Mouse (Mus musculus) liver, embryonic 13.5 days (tissue): ENCODE results near the gene Tanc1. TPM values are rescaled to one million over a fixed set of nuclear protein-coding genes. Genes with fewer than 3 reads are reported as not detected.

Source experiments
- ATAC-seq: fragments of 200-750 bp; cut with Nextera tagmentation; 2 replicates; pipeline ENCODE4 v1.8.0; 2017; ENCODE audit warnings: low read depth, mild to moderate bottlenecking, moderate number of reproducible peaks, moderate library complexity
- DNase-seq: peaks from one replicate; pipeline ENCODE4 v3.0.0; 2022
- H3K27ac ChIP-seq: fragments of 300-500 bp; sonication (generic); 2 replicates; pipeline ENCODE4 v1.5.1; 2015; ENCODE audit warnings: moderate library complexity, mild to moderate bottlenecking, inconsistent platforms
- H3K27me3 ChIP-seq: fragments of 300-500 bp; sonication (generic); 2 replicates; pipeline ENCODE4 v1.6.1; 2015; ENCODE audit warnings: mild to moderate bottlenecking, inconsistent platforms
- H3K36me3 ChIP-seq: fragments of 300-500 bp; sonication (generic); 2 replicates; pipeline ENCODE4 v1.6.1; 2015; ENCODE audit warnings: mild to moderate bottlenecking, inconsistent platforms
- H3K4me1 ChIP-seq: fragments of 300-500 bp; sonication (generic); replicated peaks from 2 replicates; pipeline ENCODE4 v1.6.1; 2015; ENCODE audit warnings: inconsistent platforms
- H3K4me2 ChIP-seq: fragments of 300-500 bp; sonication (generic); 2 replicates; pipeline ENCODE4 v1.6.1; 2015; ENCODE audit warnings: inconsistent platforms, mild to moderate bottlenecking, moderate library complexity
- H3K4me3 ChIP-seq: fragments of 300-500 bp; sonication (generic); replicated peaks from 2 replicates; pipeline ENCODE4 v1.5.1; 2015; ENCODE audit warnings: mild to moderate bottlenecking, inconsistent platforms
- H3K9ac ChIP-seq: fragments of 300-500 bp; sonication (generic); 2 replicates; pipeline ENCODE4 v1.6.1; 2015; ENCODE audit warnings: mild to moderate bottlenecking, inconsistent platforms
- H3K9me3 ChIP-seq: fragments of 300-500 bp; sonication (generic); replicated peaks from 2 replicates; pipeline ENCODE4 v1.6.1; 2016; ENCODE audit warnings: inconsistent platforms
- WGBS: fragments of 180-500 bp; shearing (Covaris S2); methylation state at CpG from one replicate; pipeline ENCODE4 v1.1.7; 2015; ENCODE audit not compliant: insufficient replicate concordance; 5-methylcytosine and 5-hydroxymethylcytosine counted together
- polyA plus RNA-seq: library from polyadenylated mRNA; unstranded; fragments of >200 nt; fragmentation: Nextera tagmentation; extraction: Ambion mirVana; gene quantifications from 2 replicates; pipeline ENCODE4 v1.2.1, GENCODE M21; 2015

Tanc1 gene
- polyA plus RNA-seq, 1 experiment from 2014 or later, result 2.4 TPM

GRCm38 (mm10) chr2:59613474-59614019 lies 1.7 kb downstream of the Tanc1 start:
- Histone ChIP-seq H3K9ac (peak overlapping the region; percentile 71), H3K27ac (no peak overlapping the region), H3K36me3 (no peaks in the 10 kb centered on the region), H3K9me3 (no peaks in the 10 kb centered on the region), H3K4me3 (peak overlapping the region; percentile 69), H3K27me3 (peaks cover 59% of the 10 kb centered on the region), H3K4me1 (peaks cover 28% of the 10 kb centered on the region; the same call in 1 of the 2 replicates), H3K4me2 (peak overlapping the region; percentile 84)
- WGBS, result 21% methylated on average over 9 of the region's 9 CpGs
- ATAC-seq (no peak), DNase-seq (no peak)

DNA sequence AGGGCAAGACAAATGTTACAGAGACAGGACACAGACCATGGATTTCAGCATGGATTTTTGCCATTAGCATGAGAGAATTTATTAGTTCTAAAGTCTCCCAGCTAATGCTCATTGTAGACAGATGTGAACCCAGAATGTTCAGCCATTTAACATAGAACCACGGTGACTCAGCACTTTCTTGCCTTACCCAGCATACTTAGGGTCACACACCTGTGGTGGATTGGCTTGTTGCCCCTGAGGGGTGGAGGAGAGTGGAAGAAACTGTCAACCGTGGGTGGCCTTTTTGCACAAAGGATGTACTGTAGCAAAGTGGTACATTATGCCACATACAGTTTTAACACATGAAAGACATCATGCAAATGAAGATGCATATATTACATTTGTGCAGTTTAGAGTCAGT lies 5.0 kb downstream of the Tanc1 start:
- H3K36me3 ChIP-seq, result no peaks in the 10 kb centered on the region
- ATAC-seq (no peak), DNase-seq (no peak)
- H3K4me3 ChIP-seq, result no peak overlapping the region
- WGBS, result 59% methylated on average over 2 of the region's 2 CpGs
- H3K4me1 ChIP-seq, result peaks cover 19% of the 10 kb centered on the region; the same call in 1 of the 2 replicates
- no peak overlapping the region for H3K9ac ChIP-seq
- H3K4me2 ChIP-seq, result no peak overlapping the region
- H3K9me3 ChIP-seq, result no peaks in the 10 kb centered on the region
- H3K27ac ChIP-seq, result no peak overlapping the region
- peaks cover 35% of the 10 kb centered on the region for H3K27me3 ChIP-seq

DNA sequence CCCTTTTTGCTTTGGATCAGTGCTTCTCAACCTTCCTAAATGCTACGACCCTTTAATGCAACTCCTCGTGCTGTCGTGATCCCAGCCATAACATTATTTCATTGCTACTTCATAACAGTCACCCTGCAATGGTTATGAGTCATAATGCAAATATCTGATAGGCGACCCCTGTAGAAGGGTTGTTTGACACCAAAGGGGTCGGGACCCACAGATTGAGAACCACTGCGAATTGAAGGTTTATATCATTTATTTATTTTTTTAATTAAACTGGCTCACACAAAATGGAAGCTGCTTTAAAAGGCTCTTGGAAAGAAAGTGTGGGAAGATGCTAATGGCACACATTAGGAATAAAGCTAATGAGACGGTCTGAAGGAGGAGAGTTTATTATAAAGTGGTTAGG lies 7.2 kb downstream of the Tanc1 start:
- Histone ChIP-seq H3K4me3 (no peak overlapping the region), H3K4me2 (no peak overlapping the region), H3K9me3 (no peaks in the 10 kb centered on the region), H3K4me1 (0 out of 2 replicates have a peak, but pooled peaks cover 6% of the 10 kb centered on the region), H3K27ac (no peak overlapping the region), H3K36me3 (no peaks in the 10 kb centered on the region), H3K9ac (no peak overlapping the region), H3K27me3 (peaks cover 14% of the 10 kb centered on the region)
- DNase-seq (no peak), ATAC-seq (no peak)
- 71% methylated on average over 7 of the region's 7 CpGs for WGBS

DNA sequence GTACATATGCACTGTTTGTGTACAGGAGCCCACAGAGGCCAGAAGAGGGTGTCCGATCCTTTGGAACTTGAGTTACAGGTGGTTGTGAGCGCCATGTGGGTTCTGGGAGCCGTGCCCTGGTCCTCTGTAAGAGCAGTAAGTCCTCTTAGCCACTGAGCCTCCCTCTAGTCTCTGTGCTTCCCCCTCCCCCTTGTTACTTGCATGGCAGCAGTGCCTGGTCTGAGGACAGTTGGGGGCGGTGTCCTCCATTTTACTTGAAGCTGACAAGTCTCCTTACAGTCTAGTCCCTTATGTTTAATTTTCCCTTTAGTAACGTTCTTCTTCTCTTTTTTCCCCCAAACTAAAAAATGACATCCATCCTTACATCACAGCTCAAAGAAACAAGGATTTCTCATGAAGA lies 8.8 kb downstream of the Tanc1 start:
- 0 out of 2 replicates have a peak, but pooled peaks cover 6% of the 10 kb centered on the region for H3K4me1 ChIP-seq

DNA sequence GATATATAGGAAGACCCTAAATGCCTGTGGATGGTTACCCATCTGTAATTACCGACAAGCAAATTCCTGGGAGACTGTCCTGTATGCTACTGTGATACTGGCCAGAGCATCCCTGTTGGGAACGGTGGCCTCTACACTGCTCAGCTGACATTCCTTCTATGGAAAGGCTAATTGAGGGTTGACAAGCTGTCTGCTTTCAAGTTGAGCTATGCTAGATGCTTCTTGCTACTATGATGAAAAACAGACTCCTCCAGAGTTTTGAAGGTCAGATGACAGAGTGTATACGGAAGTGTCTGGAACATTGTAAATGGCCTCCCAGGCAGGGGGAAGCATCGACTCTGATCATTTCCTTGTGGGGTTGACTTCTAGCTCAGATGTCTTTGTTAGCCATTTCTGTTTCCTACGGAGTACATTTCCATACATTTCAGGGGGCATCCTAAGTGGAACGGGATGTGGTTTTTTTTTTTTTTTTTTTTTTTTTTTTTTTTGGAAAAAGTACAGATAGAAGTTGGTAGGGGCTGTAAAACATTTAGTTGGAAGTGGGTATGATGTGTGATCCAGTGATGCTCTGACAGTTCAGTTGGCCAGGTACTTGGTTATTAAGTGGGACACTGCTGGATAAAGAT lies 10.8 kb downstream of the Tanc1 start:
- no peaks in the 10 kb centered on the region for H3K27me3 ChIP-seq
- ATAC-seq (no peak), DNase-seq (no peak)
- H3K36me3 ChIP-seq, result no peaks in the 10 kb centered on the region
- H3K9ac ChIP-seq, result no peak overlapping the region
- 47% methylated on average over 6 of the region's 6 CpGs for WGBS
- H3K4me2 ChIP-seq, result no peak overlapping the region
- no peak overlapping the region; the same call in 1 of the 2 replicates for H3K27ac ChIP-seq
- no peak overlapping the region for H3K4me3 ChIP-seq
- H3K9me3 ChIP-seq, result no peaks in the 10 kb centered on the region
- no peaks in the 10 kb centered on the region for H3K4me1 ChIP-seq

More for the DNA sequence above, 8.8 kb downstream of the Tanc1 start:
- DNase-seq (no peak), ATAC-seq (no peak)
- WGBS, result 69% methylated on average over 5 of the region's 5 CpGs
- Histone ChIP-seq H3K4me3 (no peak overlapping the region), H3K9me3 (no peaks in the 10 kb centered on the region), H3K9ac (no peak overlapping the region), H3K27me3 (peaks cover 3% of the 10 kb centered on the region; the same call in 1 of the 2 replicates), H3K36me3 (no peaks in the 10 kb centered on the region), H3K4me2 (no peak overlapping the region), H3K27ac (no peak overlapping the region)

GRCm38 (mm10) chr2:59623858-59624257 lies 12.0 kb downstream of the Tanc1 start:
- WGBS, result 46% methylated on average over 5 of the region's 5 CpGs
- no peaks in the 10 kb centered on the region for H3K36me3 ChIP-seq
- H3K4me3 ChIP-seq, result no peak overlapping the region
- H3K27me3 ChIP-seq, result no peaks in the 10 kb centered on the region
- no peak for ATAC-seq
- H3K4me2 ChIP-seq, result no peak overlapping the region
- peaks cover 9% of the 10 kb centered on the region; the same call in 1 of the 2 replicates for H3K4me1 ChIP-seq
- H3K27ac ChIP-seq, result no peak overlapping the region
- no peak for DNase-seq
- no peaks in the 10 kb centered on the region for H3K9me3 ChIP-seq
- no peak overlapping the region for H3K9ac ChIP-seq

- no peak overlapping the region for H3K9ac ChIP-seq
- no peaks in the 10 kb centered on the region for H3K9me3 ChIP-seq
- no peak for DNase-seq
- H3K4me2 ChIP-seq, result no peak overlapping the region
- no peak overlapping the region for H3K27ac ChIP-seq
- H3K27me3 ChIP-seq, result no peaks in the 10 kb centered on the region
- no peak overlapping the region for H3K4me3 ChIP-seq
- H3K4me1 ChIP-seq, result peaks cover 9% of the 10 kb centered on the region; the same call in 1 of the 2 replicates
- ATAC-seq, result no peak
- no peaks in the 10 kb centered on the region for H3K36me3 ChIP-seq
- WGBS, result 62% methylated on average over 2 of the region's 2 CpGs
These were observed 13.6 kb downstream of the Tanc1 start for GRCm38 (mm10) chr2:59625416-59625815.

- peaks cover 10% of the 10 kb centered on the region for H3K4me1 ChIP-seq
- 69% methylated on average over 8 of the region's 8 CpGs for WGBS
- H3K27ac ChIP-seq, result no peak overlapping the region
- H3K9ac ChIP-seq, result no peak overlapping the region
- no peak overlapping the region for H3K4me2 ChIP-seq
- no peaks in the 10 kb centered on the region for H3K27me3 ChIP-seq
- ATAC-seq (no peak), DNase-seq (no peak)
- no peaks in the 10 kb centered on the region for H3K9me3 ChIP-seq
- no peaks in the 10 kb centered on the region for H3K36me3 ChIP-seq
- no peak overlapping the region for H3K4me3 ChIP-seq
These were observed 14.1 kb downstream of the Tanc1 start for GRCm38 (mm10) chr2:59625927-59626326.

DNA sequence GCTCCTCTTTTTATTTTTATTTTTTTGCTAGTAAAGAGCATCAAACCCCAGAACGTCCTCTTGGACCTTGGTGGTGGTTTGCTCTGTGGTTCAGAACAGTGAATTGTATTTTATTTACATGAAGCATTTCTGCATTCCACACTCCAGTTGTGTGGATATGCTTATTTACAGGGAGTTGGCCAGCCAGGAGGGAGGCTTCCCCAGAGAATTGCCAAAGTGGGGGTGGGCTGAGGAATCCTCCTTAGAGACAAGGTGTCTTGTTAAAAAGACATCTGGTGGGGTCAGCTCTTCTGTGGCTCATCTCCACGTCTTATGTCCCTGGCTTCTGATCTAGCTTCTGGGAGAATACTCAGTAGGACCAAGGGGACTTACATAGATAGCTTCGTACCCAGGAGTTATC lies 14.6 kb downstream of the Tanc1 start:
- DNase-seq, result no peak
- Histone ChIP-seq H3K27ac (no peak overlapping the region), H3K4me1 (peaks cover 13% of the 10 kb centered on the region), H3K9me3 (no peaks in the 10 kb centered on the region), H3K27me3 (no peaks in the 10 kb centered on the region), H3K36me3 (no peaks in the 10 kb centered on the region), H3K4me2 (no peak overlapping the region), H3K9ac (no peak overlapping the region), H3K4me3 (no peak overlapping the region)
- 54% methylated on average over 3 of the region's 3 CpGs for WGBS
- ATAC-seq, result no peak

DNA sequence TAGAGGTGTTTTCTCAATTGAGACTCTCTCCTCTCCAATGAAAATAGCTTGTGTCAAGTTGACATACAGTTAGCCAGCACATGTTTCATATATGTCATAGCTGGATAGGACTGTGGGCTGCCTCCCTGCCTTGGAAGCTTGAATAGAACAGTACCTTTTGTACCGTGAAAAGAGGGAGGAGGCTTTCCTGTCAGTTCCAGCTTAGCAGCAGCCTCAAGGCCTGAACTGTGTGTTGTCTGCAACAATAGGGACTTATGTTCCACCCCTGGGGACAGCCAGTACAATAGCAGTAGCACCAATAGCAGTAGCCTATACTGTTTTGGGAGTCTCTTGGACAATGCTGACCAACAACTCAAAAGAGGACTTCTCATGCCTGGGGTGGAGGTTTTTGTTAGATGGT lies 15.7 kb downstream of the Tanc1 start:
- WGBS, result 52% methylated on average over 1 of the region's 1 CpGs
- ATAC-seq (no peak), DNase-seq (no peak)
- peaks cover 13% of the 10 kb centered on the region for H3K4me1 ChIP-seq
- H3K27me3 ChIP-seq, result no peaks in the 10 kb centered on the region
- H3K36me3 ChIP-seq, result no peaks in the 10 kb centered on the region
- H3K9ac ChIP-seq, result no peak overlapping the region
- H3K4me2 ChIP-seq, result no peak overlapping the region
- H3K4me3 ChIP-seq, result no peak overlapping the region
- H3K9me3 ChIP-seq, result no peaks in the 10 kb centered on the region
- H3K27ac ChIP-seq, result no peak overlapping the region

DNA sequence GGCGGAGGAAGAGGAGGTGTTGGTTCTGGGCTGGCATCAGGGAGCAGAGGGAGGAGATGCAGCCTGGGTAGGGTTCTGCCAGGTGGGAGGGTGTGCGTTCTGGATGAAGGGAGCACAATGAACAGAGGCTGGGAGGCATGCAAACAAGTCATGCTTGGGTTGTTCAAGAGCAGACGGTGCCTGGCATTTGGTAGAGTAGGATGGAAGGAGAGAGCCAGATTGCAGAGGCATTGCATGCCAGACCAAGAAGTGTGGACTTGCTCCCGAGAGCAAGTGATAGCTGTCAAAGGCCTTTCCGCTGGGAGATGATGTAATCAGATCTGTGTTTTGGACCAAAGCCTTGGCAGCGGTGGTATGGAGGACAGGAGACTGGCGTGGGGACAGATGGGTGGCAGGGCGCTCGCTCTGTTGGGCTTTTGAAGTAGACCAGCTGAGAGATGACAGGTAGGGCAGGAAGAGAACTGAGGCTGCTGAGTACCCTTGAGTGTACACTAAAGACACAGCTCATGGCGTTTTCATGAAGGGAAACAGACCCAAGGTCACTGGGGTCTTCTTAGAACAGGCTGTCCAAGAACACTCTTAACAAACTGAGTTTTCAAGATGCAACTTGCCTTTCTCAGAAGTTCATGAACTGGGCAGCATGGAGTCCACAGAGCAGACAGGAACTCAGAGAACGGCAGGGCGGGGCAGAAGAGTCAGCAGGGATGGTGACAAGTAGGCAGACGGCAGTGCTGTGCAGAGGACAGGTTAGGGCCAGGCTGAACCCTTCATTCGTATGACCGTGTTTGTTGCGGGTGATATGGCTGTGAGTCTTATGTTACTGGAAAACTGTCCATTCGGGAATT lies 16.4 kb downstream of the Tanc1 start:
- no peak overlapping the region for H3K4me2 ChIP-seq
- H3K9me3 ChIP-seq, result no peaks in the 10 kb centered on the region
- DNase-seq (no peak), ATAC-seq (no peak)
- peaks cover 13% of the 10 kb centered on the region for H3K4me1 ChIP-seq
- no peak overlapping the region for H3K9ac ChIP-seq
- no peaks in the 10 kb centered on the region for H3K36me3 ChIP-seq
- no peaks in the 10 kb centered on the region for H3K27me3 ChIP-seq
- no peak overlapping the region for H3K27ac ChIP-seq
- WGBS, result 65% methylated on average over 17 of the region's 17 CpGs
- no peak overlapping the region for H3K4me3 ChIP-seq
